Mouse (Mus musculus): ENCODE data around the gene Tm6sf1.

DNA sequence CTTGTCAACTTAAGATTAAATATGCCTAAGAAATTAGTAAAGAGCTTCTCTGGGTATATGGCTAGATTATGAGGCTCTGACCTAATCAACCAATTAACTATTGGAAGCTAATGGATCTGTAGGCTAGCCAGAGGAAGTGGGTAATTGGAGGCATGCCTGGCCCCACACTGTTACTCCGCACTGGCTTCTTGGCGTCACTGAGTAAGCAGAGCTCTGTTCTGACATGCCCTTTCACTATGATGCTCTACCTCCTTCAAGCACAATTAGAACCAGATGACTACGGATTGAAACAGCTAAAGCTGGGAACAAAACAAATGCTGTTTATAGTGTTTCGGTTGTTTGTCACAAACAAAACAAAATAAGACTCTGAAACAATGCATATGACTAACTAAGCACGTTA lies 59.5 kb downstream of the Tm6sf1 start:
- TF ChIP-seq CTCF (IDR thresholded peaks at IDR 0.05; ENCODE audit: borderline replicate concordance, insufficient read depth, low read depth, low read length) (no peak), POLR2A (IDR thresholded peaks at IDR 0.05; ENCODE audit: borderline replicate concordance, insufficient read depth, low read length) (no peak)
